Mouse (Mus musculus) retina, postnatal 1 day (tissue): Measurements from ENCODE around the gene Olfr878.

Experiments used
- DNase-seq: peaks from one replicate; pipeline ENCODE4 v3.0.0-alpha.2; 2012

Olfr878 gene

GRCm38 (mm10) chr9:37917540-37917939 is at the start of gene Olfr878:
Gene Olfr878, plus strand, starts transcription at chr9:37917840.
- DNase-seq = no peak

- no peak for DNase-seq
These were observed 47.4 kb upstream of the Olfr878 start for GRCm38 (mm10) chr9:37870246-37870645.

DNA sequence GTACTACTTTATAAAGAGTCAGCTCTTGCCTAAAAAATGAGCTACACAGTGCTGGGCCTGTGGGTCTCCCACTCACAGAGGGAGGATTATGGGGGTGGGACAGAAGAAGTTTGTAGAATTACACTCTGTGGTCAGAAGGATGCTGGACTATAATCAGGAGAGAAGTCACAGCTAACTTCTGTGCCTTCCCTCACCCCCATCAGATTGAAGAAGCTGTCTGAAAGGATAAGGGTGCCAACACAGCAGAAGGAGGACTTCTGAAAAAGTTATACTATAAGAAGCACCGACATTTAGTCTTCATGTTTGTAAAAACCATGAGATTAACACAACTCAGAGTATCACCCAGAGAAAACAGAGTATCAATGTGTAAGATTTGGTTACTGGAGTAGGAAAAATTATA is 46.5 kb upstream of the Olfr878 start:
- no peak for DNase-seq

- DNase-seq = no peak
These were observed 46.1 kb upstream of the Olfr878 start for GRCm38 (mm10) chr9:37871536-37871935.

- peak; percentile 3 for DNase-seq
These were observed 26.7 kb upstream of the Olfr878 start for GRCm38 (mm10) chr9:37890960-37891359.

DNA sequence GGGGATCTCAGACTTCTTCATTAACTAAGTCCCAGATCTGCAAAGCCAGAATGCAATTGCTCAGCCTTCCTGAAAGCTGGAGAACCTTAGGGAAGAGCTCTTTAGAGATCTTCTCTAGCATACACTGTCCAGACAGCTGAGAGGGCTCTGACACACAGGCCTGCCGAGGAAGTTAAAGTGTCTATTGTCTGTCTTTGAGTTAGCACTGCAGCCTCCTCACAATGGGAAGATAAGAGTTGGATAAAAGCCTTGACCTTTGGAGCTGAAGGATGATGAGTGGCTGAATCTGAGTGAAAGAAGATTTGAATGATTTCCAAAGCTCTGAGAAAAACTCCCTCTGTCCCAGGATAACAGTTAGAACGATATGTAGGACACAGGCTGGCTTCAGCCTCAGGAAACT is 21.0 kb upstream of the Olfr878 start, which contains the start of gene Olfr145:
Gene Olfr145 (plus strand): TSS at position 64 of the 400 bp plus-strand sequence.
- no peak for DNase-seq

DNA sequence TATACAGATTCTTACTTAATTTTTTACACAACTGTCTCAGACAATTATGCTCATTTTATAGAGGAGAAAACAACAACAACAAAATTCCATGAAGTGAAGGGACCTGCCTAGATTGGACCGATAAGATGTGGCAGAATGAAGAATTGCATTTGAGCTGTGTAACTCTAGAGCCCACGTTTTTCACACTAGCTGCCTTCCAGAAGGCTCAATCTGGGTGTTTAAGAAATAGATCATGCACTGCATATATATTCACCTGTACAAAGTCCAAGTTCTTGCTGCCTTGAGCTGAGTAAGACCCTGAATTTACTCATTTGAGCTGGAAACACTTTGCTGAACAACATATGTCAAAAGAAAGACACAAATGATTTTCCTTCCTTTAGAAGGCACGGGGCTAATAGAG is 12.1 kb upstream of the Olfr878 start:
- no peak for DNase-seq

- DNase-seq = no peak
These were observed 378 bp downstream of the Olfr878 start for GRCm38 (mm10) chr9:37918018-37918417.

DNA sequence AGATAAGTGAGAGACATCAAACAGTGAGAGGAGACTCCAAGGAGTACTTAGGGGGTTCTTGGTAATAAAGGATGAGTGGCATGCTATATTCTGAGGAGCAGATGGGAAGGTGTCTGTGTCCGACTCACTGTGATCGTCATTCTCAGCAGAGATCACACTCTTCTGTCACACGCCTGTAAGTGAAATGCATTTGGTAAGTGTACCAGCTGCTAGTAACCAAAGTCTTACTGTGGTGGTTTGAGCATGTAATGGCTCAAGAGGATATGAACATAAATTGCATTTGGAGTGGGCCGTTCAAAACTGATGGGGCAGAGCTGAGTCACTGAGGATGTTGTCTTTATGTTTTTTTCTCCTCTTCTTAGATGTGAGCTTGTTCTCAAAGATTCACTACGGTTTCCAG is 6.6 kb downstream of the Olfr878 start:
- no peak for DNase-seq

DNA sequence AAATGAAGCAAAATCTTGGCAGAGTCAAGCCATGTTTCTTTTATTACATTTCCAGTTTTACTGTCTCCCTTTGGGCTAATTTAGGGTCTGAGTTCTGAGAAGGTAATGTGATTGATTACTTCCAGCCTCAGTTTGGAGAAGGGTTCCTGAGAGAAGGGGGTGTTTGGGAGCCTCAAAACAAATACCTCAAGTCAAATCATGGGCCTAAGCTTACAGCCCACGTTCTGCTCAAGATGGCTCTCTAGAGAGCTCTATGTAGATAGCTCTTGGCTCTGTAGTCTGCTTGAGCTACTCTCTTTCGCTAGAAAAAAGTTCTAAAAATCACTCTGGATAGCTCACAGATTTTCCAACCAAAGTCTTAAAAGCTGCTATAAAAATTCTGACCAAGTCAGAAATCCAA is 7.8 kb downstream of the Olfr878 start:
- no peak for DNase-seq

GRCm38 (mm10) chr9:37926019-37927013 is 8.7 kb downstream of the Olfr878 start:
- DNase-seq = no peak

DNA sequence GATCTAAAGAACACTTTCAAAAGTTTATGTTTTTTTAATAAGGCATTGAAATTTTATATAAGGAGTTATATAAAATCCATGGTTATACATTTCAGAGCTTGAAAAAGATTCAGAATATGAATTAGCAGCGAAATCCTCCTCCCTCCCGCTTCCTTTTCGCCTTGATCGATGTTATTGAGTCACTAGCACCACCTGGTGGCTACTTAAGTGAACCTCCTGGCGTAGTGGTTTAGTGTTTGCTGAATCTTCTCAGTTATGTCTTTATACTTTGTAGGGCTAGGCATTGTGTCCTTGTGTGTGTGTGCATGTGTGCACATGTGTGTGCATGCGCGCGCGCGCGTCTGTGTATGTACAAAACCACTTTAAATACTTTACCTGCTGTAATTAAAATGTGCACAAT is 14.9 kb downstream of the Olfr878 start:
- DNase-seq = peak; percentile 77

DNA sequence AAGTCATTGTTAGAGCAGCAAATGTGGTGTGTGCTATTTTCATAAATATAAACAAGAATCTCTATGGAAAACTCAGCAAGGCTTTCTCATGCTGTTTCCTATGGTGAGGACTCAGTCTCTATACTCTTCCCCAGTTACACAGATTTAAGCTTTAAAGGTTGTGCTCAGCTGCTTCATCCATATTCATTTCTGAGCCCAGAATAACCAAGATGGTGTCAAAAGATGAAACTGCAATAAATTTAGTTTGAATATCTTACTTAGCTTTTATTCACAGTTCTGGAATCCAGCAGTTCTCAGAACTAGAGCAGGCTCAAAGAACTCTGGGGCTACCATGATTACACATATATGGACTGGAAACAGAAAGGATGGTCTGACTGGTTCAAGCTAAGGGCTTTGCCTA is 16.5 kb downstream of the Olfr878 start:
- no peak for DNase-seq

DNA sequence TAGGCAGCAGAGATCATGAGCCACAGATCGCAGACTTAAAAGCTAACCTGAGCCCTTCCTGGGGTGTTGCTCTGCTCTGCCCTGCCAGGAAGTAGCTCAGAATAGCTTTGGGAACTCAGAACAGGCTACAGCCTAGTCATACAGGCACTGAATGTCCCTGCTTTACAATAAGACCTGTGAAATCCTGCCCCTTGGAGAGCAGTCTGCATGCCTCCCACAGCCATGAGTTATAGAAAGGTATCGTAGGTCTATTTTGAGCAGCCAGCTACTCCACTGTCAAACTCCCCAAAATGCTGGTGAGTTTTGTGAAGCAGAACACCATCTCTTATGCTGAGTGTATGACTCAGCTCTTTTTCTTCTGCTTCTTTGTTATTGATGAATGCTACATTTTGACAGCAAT is 23.5 kb downstream of the Olfr878 start:
- DNase-seq = no peak
